Mouse (Mus musculus) heart, postnatal 25 days (tissue): ENCODE results near the gene Nip7. TPM values are rescaled to one million over a fixed set of nuclear protein-coding genes. Genes with fewer than 3 reads are reported as not detected.
"Not testable (repeated sequence)": the region's sequence is repeated elsewhere in the genome, so short reads cannot be mapped to it uniquely, and the experiment has no call there.

ENCODE experiments used
- DNase-seq: peaks from one replicate; pipeline ENCODE4 v3.0.0; 2022; ENCODE audit warnings: low spot score
- intact Hi-C: fragments of 180-260 bp; cut with DNase I; formaldehyde crosslinking; loops from one replicate; pipeline ENCODE4 v1.15.1; 2025
- total RNA-seq, 2 experiments: library from RNA; stranded (reverse); gene quantifications; 2 replicates each; pipeline ENCODE4 v1.2.3; 2021

The Nip7 gene
- total RNA-seq, 2 experiments from 2014 or later = 21.1 to 21.2 TPM

- intact Hi-C loops = loop anchor here (2.0 kb wide), 1 partner anchor 26 kb away; the partner anchor contains the start of gene Vps4a
These were observed 294 bp downstream of the Nip7 start for GRCm38 (mm10) chr8:107056973-107057369.

DNA sequence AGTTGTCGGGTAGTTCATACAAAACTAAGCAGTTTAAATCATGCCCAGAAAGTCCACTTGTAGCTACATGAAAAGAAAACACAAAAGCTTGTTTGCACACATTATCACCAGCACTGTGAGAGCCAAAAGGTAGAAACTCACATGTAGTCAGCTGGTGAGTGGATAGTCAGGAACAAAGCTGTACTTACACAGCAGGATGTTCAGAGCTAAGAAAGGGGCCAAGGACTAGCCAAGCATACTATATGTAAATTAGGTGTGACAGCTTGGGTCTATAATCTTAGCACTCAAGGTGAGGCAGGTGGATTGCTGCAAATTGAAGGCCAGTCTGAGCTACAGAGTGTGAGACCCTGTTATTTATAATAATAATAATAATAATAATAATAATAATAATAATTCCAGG is 5.9 kb downstream of the Nip7 start:
- intact Hi-C loops = no loop called here
- DNase-seq = no peak

More at GRCm38 (mm10) chr8:107056973-107057369, 294 bp downstream of the Nip7 start:
- no peak for DNase-seq

- intact Hi-C loops = no loop called here
- DNase-seq = no peak
These were observed 9.1 kb downstream of the Nip7 start, which contains the start of gene Tmed6 for GRCm38 (mm10) chr8:107065511-107066496. Gene Tmed6 (minus strand): TSS chr8:107065644.

- intact Hi-C loops = no loop called here
- DNase-seq = no peak
These were observed 17.0 kb downstream of the Nip7 start for GRCm38 (mm10) chr8:107073706-107074105.

- intact Hi-C loops = no loop called here
- no peak for DNase-seq
These were observed 17.5 kb downstream of the Nip7 start for GRCm38 (mm10) chr8:107074128-107074527.

DNA sequence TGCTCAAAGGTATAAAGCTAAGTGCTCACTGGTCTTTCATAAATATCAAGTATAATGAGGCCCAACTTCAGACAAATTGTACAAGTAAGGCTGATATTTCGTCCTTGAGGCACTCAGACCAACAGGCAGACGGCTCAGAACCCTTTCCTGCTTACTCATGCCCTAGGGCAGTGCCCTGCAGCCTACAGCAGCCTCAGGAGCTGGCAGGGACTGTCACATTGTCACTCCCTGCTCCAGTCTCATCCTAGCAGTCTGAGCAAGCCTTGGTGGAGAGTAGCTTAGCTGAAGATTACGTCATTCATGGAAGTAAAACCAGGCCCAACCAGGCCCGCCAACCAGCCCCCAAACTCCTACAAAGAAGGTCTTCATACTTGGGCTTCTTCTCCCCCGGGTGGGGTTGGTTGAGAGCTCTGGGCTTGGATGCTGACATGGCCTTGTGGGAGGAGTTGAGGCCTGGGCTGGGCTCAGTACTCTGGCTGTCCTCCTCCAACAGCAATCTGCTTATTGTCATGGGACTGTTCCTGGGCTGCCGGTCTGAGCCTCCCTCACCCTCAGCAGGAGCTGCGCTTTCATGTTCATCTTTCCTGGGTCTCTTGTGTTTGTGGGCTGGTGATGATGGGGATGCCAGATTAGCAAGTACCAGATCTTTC is 19.7 kb downstream of the Nip7 start:
- DNase-seq = peak; percentile 19
- intact Hi-C loops = no loop called here

GRCm38 (mm10) chr8:107085358-107085757 is 28.7 kb downstream of the Nip7 start:
- no peak for DNase-seq
- intact Hi-C loops = no loop called here

DNA sequence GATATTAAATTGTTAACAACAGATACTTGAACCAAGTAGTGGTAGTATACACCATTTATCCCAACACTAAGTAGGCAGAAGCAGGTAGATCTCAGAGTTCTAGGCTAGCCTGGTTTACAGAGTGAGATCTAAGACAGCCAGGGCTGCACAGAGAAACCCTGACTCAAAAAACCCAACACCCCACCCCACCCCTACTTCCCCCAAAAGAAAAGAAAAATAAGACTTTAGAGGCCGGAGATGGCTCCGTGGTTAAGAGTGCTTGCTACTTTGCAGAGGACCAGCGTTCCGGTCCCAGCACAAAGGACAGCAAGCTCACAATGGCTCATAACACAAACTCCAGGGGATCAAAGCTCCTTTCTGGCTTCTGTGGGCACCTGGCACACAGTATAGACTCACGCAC is 29.3 kb downstream of the Nip7 start:
- intact Hi-C loops = no loop called here
- no peak for DNase-seq

- intact Hi-C loops = no loop called here
- no peak for DNase-seq
These were observed 31.9 kb downstream of the Nip7 start for GRCm38 (mm10) chr8:107088526-107089063.

GRCm38 (mm10) chr8:107090531-107090930 is 33.9 kb downstream of the Nip7 start:
- DNase-seq = no peak
- intact Hi-C loops = no loop called here

DNA sequence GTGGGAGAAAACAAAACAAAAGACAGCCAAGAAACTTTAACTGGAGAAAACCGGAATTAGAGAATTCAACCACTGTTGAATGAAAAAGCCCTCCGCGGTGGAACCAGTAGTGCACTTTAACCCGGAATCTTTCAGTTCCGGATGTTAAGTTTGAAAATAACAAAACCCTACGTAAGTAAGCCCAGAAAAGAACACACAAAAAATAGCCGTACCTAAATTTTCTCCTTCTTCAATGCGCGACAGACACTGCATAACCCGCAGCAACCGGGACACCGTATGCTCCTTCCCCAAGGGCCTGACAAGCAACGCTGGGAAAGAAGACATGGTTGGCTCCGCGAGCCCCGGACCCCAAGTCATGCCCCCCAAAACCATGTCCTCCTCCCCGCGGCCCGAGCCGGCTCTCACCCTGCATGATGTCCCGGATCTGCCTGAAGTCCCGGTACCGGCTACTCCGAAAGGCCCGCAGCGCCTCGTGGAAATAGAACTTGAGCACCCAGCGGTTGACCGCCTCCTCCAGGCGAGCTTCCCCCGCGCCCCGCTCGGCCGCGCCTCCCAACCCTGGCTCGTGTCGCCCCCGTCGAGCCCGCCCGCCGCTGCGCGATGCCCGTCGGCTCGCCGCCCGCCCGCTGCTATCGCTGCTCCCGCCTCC is 39.2 kb downstream of the Nip7 start:
- DNase-seq = no peak
- intact Hi-C loops = no loop called here

DNA sequence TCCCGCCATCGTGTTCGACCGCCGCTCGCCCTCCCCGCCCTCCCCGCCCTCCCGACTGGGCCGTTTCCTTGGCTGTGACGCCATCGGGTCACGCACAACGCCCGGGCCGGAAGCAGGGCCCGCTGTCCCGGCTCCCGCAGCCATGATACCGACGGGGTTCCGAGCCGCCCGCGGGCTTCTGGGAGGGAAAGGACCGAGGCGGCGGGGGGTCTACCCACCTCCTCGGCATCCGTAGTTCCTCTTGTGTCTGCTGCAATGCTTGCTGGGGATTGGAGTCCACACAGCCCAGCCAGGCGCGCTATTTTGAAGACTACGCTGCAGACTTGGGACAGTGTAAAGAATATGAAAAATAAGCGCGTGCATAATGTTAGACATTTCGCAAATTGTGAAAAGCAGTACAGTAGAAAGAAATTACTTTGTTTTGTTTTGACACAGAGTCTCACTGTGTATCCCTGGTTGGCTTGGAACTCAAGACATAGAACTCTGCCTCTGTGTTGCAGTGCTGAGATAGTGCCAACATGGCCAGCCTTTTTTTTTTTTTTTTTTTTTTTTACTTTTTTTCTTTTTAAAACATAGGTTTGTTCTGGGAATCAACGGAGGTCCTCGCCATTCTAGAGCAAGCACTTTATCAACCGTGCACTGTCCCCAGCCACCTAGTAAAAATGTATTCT is 39.8 kb downstream of the Nip7 start, which contains the start of gene Terf2:
TSS of gene Terf2 (minus strand) at position 182 of the 671 bp plus-strand sequence.
- intact Hi-C loops = no loop called here
- DNase-seq = peak; percentile 89

- no peak for DNase-seq
- intact Hi-C loops = loop anchor here (5.0 kb wide), 1 partner anchor 322 kb away; no protein-coding TSS in a partner anchor
These were observed 44.0 kb downstream of the Nip7 start for GRCm38 (mm10) chr8:107100635-107101034.

GRCm38 (mm10) chr8:107104547-107104946 is 47.9 kb downstream of the Nip7 start:
- DNase-seq = peak; percentile 26
- intact Hi-C loops = loop anchor here (1.0 to 5.0 kb wide), 2 partner anchors 220 to 318 kb away; no protein-coding TSS in a partner anchor

GRCm38 (mm10) chr8:107108089-107108488 is 51.4 kb downstream of the Nip7 start:
- intact Hi-C loops, DNase-seq: not testable (repeated sequence)

- no peak for DNase-seq
- intact Hi-C loops = no loop called here
These were observed 52.5 kb downstream of the Nip7 start for GRCm38 (mm10) chr8:107108978-107109720.

DNA sequence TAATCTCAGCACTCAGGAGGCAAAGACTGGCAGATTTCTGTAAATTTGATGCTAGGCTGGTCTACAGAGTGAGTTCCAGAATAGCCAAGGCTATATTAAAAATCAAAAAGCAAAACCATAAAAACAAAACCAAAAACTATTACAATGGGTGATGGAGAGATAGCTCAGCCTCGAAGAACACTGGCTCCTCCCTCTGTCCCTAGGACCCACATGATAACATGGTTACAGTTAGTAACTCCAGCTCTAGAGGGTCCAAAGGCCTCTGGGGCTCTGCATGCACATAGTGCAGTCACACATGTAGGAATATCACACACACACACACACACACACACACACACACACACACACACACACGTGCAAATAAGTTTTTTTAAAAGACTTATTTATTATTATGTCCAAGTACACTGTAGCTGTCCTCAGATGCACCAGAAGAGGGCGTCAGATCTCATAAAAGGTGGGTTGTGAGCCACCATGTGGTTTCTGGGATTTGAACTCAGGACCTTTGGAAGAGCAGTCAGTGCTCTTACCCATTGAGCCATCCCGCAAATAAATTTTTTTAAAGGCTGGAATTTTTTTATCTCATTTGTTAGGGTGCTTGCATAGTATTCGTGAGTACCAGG is 53.2 kb downstream of the Nip7 start:
- intact Hi-C loops = no loop called here
- no peak for DNase-seq
